In genomic region chr7:28793834-28794233, GRCm38 (mm10) we compare ENCODE assay signal across 9 mouse cellular contexts. TPM values are rescaled to one million over a fixed set of nuclear protein-coding genes. Genes with fewer than 3 reads are reported as not detected.
A peak's percentile ranks its signal among the peaks of the same experiment; 100 is the strongest.
DNase-seq lines count a peak whose midpoint lies in the region; ATAC-seq and TF ChIP-seq lines count a peak whose summit lies in the region.
"Had no signal": no experiment of that assay in that cellular context is flagged by ENCODE, and none has a peak within 500 bp of the region (broad histone marks: within the 10 kb centered on the region; RNA-seq: fewer than 3 reads in every experiment).

No protein-coding gene starts in this region.

- H3K27ac ChIP-seq in embryonic facial prominence, embryonic 14.5 days (replicated peaks; ENCODE audit: low read depth, low read length) = no peak overlapping the region
- no peak overlapping the region for H3K27ac ChIP-seq in embryonic facial prominence, embryonic 10.5 days (replicated peaks)
- no peak overlapping the region for H3K27ac ChIP-seq in liver, adult 2 months (replicated peaks; ENCODE audit: insufficient read depth, low read depth, low read length)
- H3K27ac ChIP-seq in liver, embryonic 11.5 days (ENCODE audit: low read depth, low read length) = no peak overlapping the region
- H3K27ac ChIP-seq: heart, embryonic 15.5 days had no signal

- no peak for TF ChIP-seq POLR2A in liver, adult 2 months (IDR thresholded peaks at IDR 0.05; ENCODE audit: extremely low read depth, insufficient read depth, low read length)
- TF ChIP-seq POLR2A in lung, adult 2 months (IDR thresholded peaks at IDR 0.05; ENCODE audit: borderline replicate concordance, extremely low read depth, low read depth, low read length) = no peak

- H3K4me3 ChIP-seq in embryonic facial prominence, embryonic 14.5 days (ENCODE audit: low read depth, low read length) = no peak overlapping the region
- H3K4me3 ChIP-seq in embryonic facial prominence, embryonic 10.5 days = no peak overlapping the region
- no peak overlapping the region for H3K4me3 ChIP-seq in liver, adult 2 months (ENCODE audit: insufficient read depth, low read depth, low read length)
- no peak overlapping the region for H3K4me3 ChIP-seq in liver, embryonic 11.5 days (ENCODE audit: low read depth, low read length)
- no peak overlapping the region for H3K4me3 ChIP-seq in lung, adult 2 months (replicated peaks; ENCODE audit: extremely low read depth, low read depth, low read length)
- H3K4me3 ChIP-seq: heart, embryonic 15.5 days had no signal

- H3K79me2 ChIP-seq in liver, adult 2 months (ENCODE audit: control insufficient read depth, insufficient read depth, low read length) = no peaks in the 10 kb centered on the region

- no peaks in the 10 kb centered on the region for H3K9me3 ChIP-seq in embryonic facial prominence, embryonic 14.5 days (ENCODE audit: control insufficient read depth, low read length)
- H3K9me3 ChIP-seq in embryonic facial prominence, embryonic 10.5 days = no peaks in the 10 kb centered on the region
- H3K9me3 ChIP-seq in liver, embryonic 11.5 days (ENCODE audit: control insufficient read depth, low read length) = no peaks in the 10 kb centered on the region
- H3K9me3 ChIP-seq: heart, embryonic 15.5 days had no signal

- H3K27me3 ChIP-seq in embryonic facial prominence, embryonic 14.5 days (replicated peaks; ENCODE audit: control insufficient read depth, insufficient read depth, low read length) = no peaks in the 10 kb centered on the region
- H3K27me3 ChIP-seq in embryonic facial prominence, embryonic 10.5 days (replicated peaks; ENCODE audit: low read depth, poor library complexity, severe bottlenecking) = no peaks in the 10 kb centered on the region
- H3K27me3 ChIP-seq in liver, adult 2 months (ENCODE audit: control insufficient read depth, insufficient read depth, low read length) = no peaks in the 10 kb centered on the region
- H3K27me3 ChIP-seq in liver, embryonic 11.5 days (replicated peaks; ENCODE audit: control insufficient read depth, insufficient read depth, low read length) = no peaks in the 10 kb centered on the region
- H3K27me3 ChIP-seq: heart, embryonic 15.5 days had no signal

- DNase-seq in embryonic facial prominence, embryonic 14.5 days (ENCODE audit: low spot score) = peak; percentile 38
- no peak for DNase-seq in embryonic facial prominence, embryonic 10.5 days (ENCODE audit: low spot score)
- DNase-seq in liver, adult 2 months (ENCODE audit: extremely low read depth, low read depth, low spot score) = peak; percentile 33
- DNase-seq in liver, embryonic 11.5 days (ENCODE audit: low spot score) = no peak
- no peak for DNase-seq in lung, adult 2 months
- DNase-seq in thymus, postnatal 4 days = peak; percentile 64
- DNase-seq in left cerebral cortex, adult 8-10 months (ENCODE audit: low spot score in 2 of 2) = no peak
- no peak for DNase-seq in layer of hippocampus, postnatal 36 days

- ATAC-seq in embryonic facial prominence, embryonic 14.5 days (ENCODE audit: low read depth) = no peak
- ATAC-seq in liver, embryonic 11.5 days (replicated peaks; ENCODE audit: low FRiP score) = no peak

- no peak overlapping the region for H3K9ac ChIP-seq in embryonic facial prominence, embryonic 14.5 days (ENCODE audit: low read depth, low read length)
- no peak overlapping the region for H3K9ac ChIP-seq in liver, adult 2 months (ENCODE audit: low read depth, low read length)
- no peak overlapping the region for H3K9ac ChIP-seq in liver, embryonic 11.5 days (ENCODE audit: low read depth, low read length)
- H3K9ac ChIP-seq: heart, embryonic 15.5 days had no signal

- H3K36me3 ChIP-seq in embryonic facial prominence, embryonic 14.5 days (ENCODE audit: control insufficient read depth, insufficient read depth, low read length) = no peaks in the 10 kb centered on the region
- peaks cover under 1% of the 10 kb centered on the region; the same call in 1 of the 2 replicates for H3K36me3 ChIP-seq in embryonic facial prominence, embryonic 10.5 days (replicated peaks)
- no peaks in the 10 kb centered on the region for H3K36me3 ChIP-seq in liver, adult 2 months (ENCODE audit: control insufficient read depth, insufficient read depth, low read length)
- H3K36me3 ChIP-seq in liver, embryonic 11.5 days (ENCODE audit: control insufficient read depth, insufficient read depth, low read length) = no peaks in the 10 kb centered on the region
- H3K36me3 ChIP-seq: heart, embryonic 15.5 days had no signal

- 33% methylated on average over 2 of the region's 2 CpGs for WGBS in embryonic facial prominence, embryonic 14.5 days
- 36% methylated on average over 2 of the region's 2 CpGs for WGBS in embryonic facial prominence, embryonic 10.5 days
- 22% methylated on average over 2 of the region's 2 CpGs for WGBS in liver, adult 2 months
- 17% methylated on average over 2 of the region's 2 CpGs for WGBS in liver, embryonic 11.5 days
- WGBS in lung, adult 2 months = 29% methylated on average over 2 of the region's 2 CpGs

- peaks cover 23% of the 10 kb centered on the region for H3K4me1 ChIP-seq in embryonic facial prominence, embryonic 14.5 days (ENCODE audit: control insufficient read depth, insufficient read depth, low read length)
- peaks cover 54% of the 10 kb centered on the region for H3K4me1 ChIP-seq in embryonic facial prominence, embryonic 10.5 days
- H3K4me1 ChIP-seq in liver, adult 2 months (ENCODE audit: control insufficient read depth, insufficient read depth, low read length) = peaks cover 3% of the 10 kb centered on the region; the same call in 1 of the 2 replicates
- peaks cover 7% of the 10 kb centered on the region for H3K4me1 ChIP-seq in liver, embryonic 11.5 days (replicated peaks; ENCODE audit: control insufficient read depth, insufficient read depth, low read length)
- peaks cover 7% of the 10 kb centered on the region for H3K4me1 ChIP-seq in lung, adult 2 months (ENCODE audit: control insufficient read depth, insufficient read depth, low read length)

- TF ChIP-seq CTCF in liver, adult 2 months (IDR thresholded peaks at IDR 0.05; ENCODE audit: low read depth, low read length) = peak; percentile 37; the same call in 1 of the 2 replicates
- peak; percentile 19; the same call in 1 of the 2 replicates for TF ChIP-seq CTCF in lung, adult 2 months (IDR thresholded peaks at IDR 0.05; ENCODE audit: insufficient read depth, low read length)

- no peak overlapping the region for H3K4me2 ChIP-seq in embryonic facial prominence, embryonic 14.5 days (ENCODE audit: low read depth, low read length)
- H3K4me2 ChIP-seq in liver, embryonic 11.5 days = no peak overlapping the region
- H3K4me2 ChIP-seq: heart, embryonic 15.5 days had no signal

RNA-seq across cellular contexts. Expression of gene Rinl, which starts 5.1 kb away (rescaled TPM):
- 2.7 and 3.0 TPM in 2 replicates for polyA plus RNA-seq in embryonic facial prominence, embryonic 14.5 days (2014; fragmentation: Nextera tagmentation; extraction: Ambion mirVana)
- polyA plus RNA-seq in embryonic facial prominence, embryonic 10.5 days (2016; fragmentation: Nextera tagmentation; extraction: Ambion mirVana) = 2.2 and 2.8 TPM in 2 replicates
- total RNA-seq in liver, adult 2 months (2014; rRNA removed) = 1.4 TPM in 2 replicates
- polyA plus RNA-seq in liver, adult 2 months (2012; rRNA removed) = 1.2 and 1.8 TPM in 2 replicates
- polyA plus RNA-seq in liver, embryonic 11.5 days (2014; fragmentation: Nextera tagmentation; extraction: Ambion mirVana) = 21.7 and 23.1 TPM in 2 replicates
- 11.2 and 14.5 TPM in 2 replicates for polyA plus RNA-seq in lung, adult 2 months (2012; rRNA removed)
- 1 to 10 TPM; 2.0 to 4.9 (median 4.1) TPM for total RNA-seq in left cerebral cortex, adult 8-10 months (2022)
- total RNA-seq in layer of hippocampus, postnatal 36 days (2021) = 1 to 10 TPM; 2.5 TPM

RNA-seq across cellular contexts. Expression of gene Hnrnpl, which starts 14.5 kb away (rescaled TPM):
- polyA plus RNA-seq in embryonic facial prominence, embryonic 14.5 days (2014; fragmentation: Nextera tagmentation; extraction: Ambion mirVana) = 180 and 182 TPM in 2 replicates
- polyA plus RNA-seq in embryonic facial prominence, embryonic 10.5 days (2016; fragmentation: Nextera tagmentation; extraction: Ambion mirVana) = 325 and 346 TPM in 2 replicates
- total RNA-seq in liver, adult 2 months (2014; rRNA removed) = 90.1 and 109 TPM in 2 replicates
- 81.6 and 109 TPM in 2 replicates for polyA plus RNA-seq in liver, adult 2 months (2012; rRNA removed)
- 238 and 279 TPM in 2 replicates for polyA plus RNA-seq in liver, embryonic 11.5 days (2014; fragmentation: Nextera tagmentation; extraction: Ambion mirVana)
- 166 and 244 TPM in 2 replicates for polyA plus RNA-seq in lung, adult 2 months (2012; rRNA removed)
- 100 to 1,000 TPM; 433 to 466 (median 453) TPM for total RNA-seq in left cerebral cortex, adult 8-10 months (2022)
- total RNA-seq in layer of hippocampus, postnatal 36 days (2021) = 100 to 1,000 TPM; 417 to 431 TPM

RNA-seq across cellular contexts. Expression of gene Nfkbib, which starts 26.5 kb away (rescaled TPM):
- 40.9 and 41.5 TPM in 2 replicates for polyA plus RNA-seq in embryonic facial prominence, embryonic 14.5 days (2014; fragmentation: Nextera tagmentation; extraction: Ambion mirVana)
- polyA plus RNA-seq in embryonic facial prominence, embryonic 10.5 days (2016; fragmentation: Nextera tagmentation; extraction: Ambion mirVana) = 55.1 and 55.5 TPM in 2 replicates
- total RNA-seq in liver, adult 2 months (2014; rRNA removed) = 6.1 and 7.3 TPM in 2 replicates
- polyA plus RNA-seq in liver, adult 2 months (2012; rRNA removed) = 39.9 and 46.3 TPM in 2 replicates
- 61.4 and 61.8 TPM in 2 replicates for polyA plus RNA-seq in liver, embryonic 11.5 days (2014; fragmentation: Nextera tagmentation; extraction: Ambion mirVana)
- polyA plus RNA-seq in lung, adult 2 months (2012; rRNA removed) = 48.5 and 49.2 TPM in 2 replicates
- total RNA-seq in left cerebral cortex, adult 8-10 months (2022) = 10 to 100 TPM; 32.2 to 34.7 (median 33.3) TPM
- 10 to 100 TPM; 25.3 to 29.2 TPM for total RNA-seq in layer of hippocampus, postnatal 36 days (2021)

RNA-seq across cellular contexts. Expression of gene Sirt2, which starts 27.3 kb away (rescaled TPM):
- polyA plus RNA-seq in embryonic facial prominence, embryonic 14.5 days (2014; fragmentation: Nextera tagmentation; extraction: Ambion mirVana) = 76.8 and 79.3 TPM in 2 replicates
- 64.4 and 64.8 TPM in 2 replicates for polyA plus RNA-seq in embryonic facial prominence, embryonic 10.5 days (2016; fragmentation: Nextera tagmentation; extraction: Ambion mirVana)
- total RNA-seq in liver, adult 2 months (2014; rRNA removed) = 15.1 and 21.4 TPM in 2 replicates
- polyA plus RNA-seq in liver, adult 2 months (2012; rRNA removed) = 52.9 and 56.7 TPM in 2 replicates
- 41.0 and 41.9 TPM in 2 replicates for polyA plus RNA-seq in liver, embryonic 11.5 days (2014; fragmentation: Nextera tagmentation; extraction: Ambion mirVana)
- 84.9 and 102 TPM in 2 replicates for polyA plus RNA-seq in lung, adult 2 months (2012; rRNA removed)
- total RNA-seq in left cerebral cortex, adult 8-10 months (2022) = 100 to 1,000 TPM; 132 to 145 (median 141) TPM
- total RNA-seq in layer of hippocampus, postnatal 36 days (2021) = 100 to 1,000 TPM; 156 to 162 TPM

RNA-seq across cellular contexts. Expression of gene Ech1, which starts 31.2 kb away (rescaled TPM):
- 183 and 202 TPM in 2 replicates for polyA plus RNA-seq in embryonic facial prominence, embryonic 14.5 days (2014; fragmentation: Nextera tagmentation; extraction: Ambion mirVana)
- polyA plus RNA-seq in embryonic facial prominence, embryonic 10.5 days (2016; fragmentation: Nextera tagmentation; extraction: Ambion mirVana) = 75.8 and 81.7 TPM in 2 replicates
- total RNA-seq in liver, adult 2 months (2014; rRNA removed) = 636 and 645 TPM in 2 replicates
- polyA plus RNA-seq in liver, adult 2 months (2012; rRNA removed) = 561 and 625 TPM in 2 replicates
- polyA plus RNA-seq in liver, embryonic 11.5 days (2014; fragmentation: Nextera tagmentation; extraction: Ambion mirVana) = 107 TPM in 2 replicates
- 201 and 250 TPM in 2 replicates for polyA plus RNA-seq in lung, adult 2 months (2012; rRNA removed)
- total RNA-seq in left cerebral cortex, adult 8-10 months (2022) = 10 to 100 TPM; 57.9 to 68.0 (median 62.2) TPM
- total RNA-seq in layer of hippocampus, postnatal 36 days (2021) = 10 to 100 TPM; 60.8 to 61.8 TPM

Comparison
In these comparisons a context has a peak if more than half of its experiments do, and no peak if none do; other contexts are left out.
1. DNase-seq: peak in embryonic facial prominence, embryonic 14.5 days (single experiment), liver, adult 2 months (single experiment) and thymus, postnatal 4 days (single experiment); none in embryonic facial prominence, embryonic 10.5 days (single experiment), liver, embryonic 11.5 days (single experiment), lung, adult 2 months (single experiment), left cerebral cortex, adult 8-10 months (0 of 2) and layer of hippocampus, postnatal 36 days (0 of 2).